Mouse (Mus musculus): ENCODE data around the gene Fgr.

Fgr gene

DNA sequence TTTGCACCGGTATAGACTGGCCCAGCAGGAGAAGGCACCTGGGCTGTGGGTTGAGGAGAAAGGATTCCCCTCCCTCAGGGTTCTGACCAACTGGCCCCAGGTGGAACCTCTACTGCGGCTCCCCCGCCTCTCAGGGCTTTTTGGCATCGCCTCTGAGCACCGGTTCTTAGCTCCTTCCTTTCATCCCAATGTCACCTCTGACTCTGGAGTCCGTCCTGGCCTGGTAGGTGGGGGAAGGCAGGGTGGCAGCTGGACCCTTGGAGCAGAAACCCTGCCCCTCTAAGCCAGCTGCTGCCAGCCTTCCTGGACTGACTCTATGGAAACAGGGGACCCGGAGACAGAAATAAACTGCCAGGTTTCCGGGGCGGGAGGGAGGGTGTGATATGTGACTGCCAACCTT, 63.4 kb downstream of the Fgr start:
- H3K4me1 ChIP-seq (replicated peaks; ENCODE audit: low read depth, low read length): peaks cover 71% of the 10 kb centered on the region
- peak overlapping the region; percentile 57 for H3K4me3 ChIP-seq (replicated peaks; ENCODE audit: low read length)
- H3K9me3 ChIP-seq (ENCODE audit: low read length): no peaks in the 10 kb centered on the region
- peaks cover 31% of the 10 kb centered on the region for H3K36me3 ChIP-seq (ENCODE audit: insufficient read depth, low read length)
- H3K27me3 ChIP-seq (ENCODE audit: insufficient read depth, low read length): no peaks in the 10 kb centered on the region
- no peak for TF ChIP-seq NANOG (IDR thresholded peaks at IDR 0.05; ENCODE audit: borderline replicate concordance, low read length)
- no peak for TF ChIP-seq POU5F1 (IDR thresholded peaks at IDR 0.05; ENCODE audit: borderline replicate concordance, low read length)
- TF ChIP-seq CTCF (conservative IDR thresholded peaks at IDR 0.05; ENCODE audit: low read length): no peak

GRCm38 (mm10) chr4:133037798-133038197, 63.9 kb downstream of the Fgr start:
- peaks cover 36% of the 10 kb centered on the region for H3K36me3 ChIP-seq (ENCODE audit: insufficient read depth, low read length)
- TF ChIP-seq CTCF (conservative IDR thresholded peaks at IDR 0.05; ENCODE audit: low read length) (no peak), POU5F1 (IDR thresholded peaks at IDR 0.05; ENCODE audit: borderline replicate concordance, low read length) (no peak), NANOG (IDR thresholded peaks at IDR 0.05; ENCODE audit: borderline replicate concordance, low read length) (no peak)
- no peaks in the 10 kb centered on the region for H3K9me3 ChIP-seq (ENCODE audit: low read length)
- no peaks in the 10 kb centered on the region for H3K27me3 ChIP-seq (ENCODE audit: insufficient read depth, low read length)
- H3K4me1 ChIP-seq (replicated peaks; ENCODE audit: low read depth, low read length): peaks cover 71% of the 10 kb centered on the region
- peak overlapping the region; percentile 92 for H3K4me3 ChIP-seq (replicated peaks; ENCODE audit: low read length)

GRCm38 (mm10) chr4:133038521-133039115, 64.7 kb downstream of the Fgr start:
- H3K27me3 ChIP-seq (ENCODE audit: insufficient read depth, low read length): no peaks in the 10 kb centered on the region
- peaks cover 44% of the 10 kb centered on the region for H3K36me3 ChIP-seq (ENCODE audit: insufficient read depth, low read length)
- peaks cover 71% of the 10 kb centered on the region for H3K4me1 ChIP-seq (replicated peaks; ENCODE audit: low read depth, low read length)
- TF ChIP-seq CTCF (conservative IDR thresholded peaks at IDR 0.05; ENCODE audit: low read length): no peak
- no peak for TF ChIP-seq NANOG (IDR thresholded peaks at IDR 0.05; ENCODE audit: borderline replicate concordance, low read length)
- TF ChIP-seq POU5F1 (IDR thresholded peaks at IDR 0.05; ENCODE audit: borderline replicate concordance, low read length): no peak
- H3K4me3 ChIP-seq (replicated peaks; ENCODE audit: low read length): peak overlapping the region; percentile 92
- H3K9me3 ChIP-seq (ENCODE audit: low read length): no peaks in the 10 kb centered on the region

DNA sequence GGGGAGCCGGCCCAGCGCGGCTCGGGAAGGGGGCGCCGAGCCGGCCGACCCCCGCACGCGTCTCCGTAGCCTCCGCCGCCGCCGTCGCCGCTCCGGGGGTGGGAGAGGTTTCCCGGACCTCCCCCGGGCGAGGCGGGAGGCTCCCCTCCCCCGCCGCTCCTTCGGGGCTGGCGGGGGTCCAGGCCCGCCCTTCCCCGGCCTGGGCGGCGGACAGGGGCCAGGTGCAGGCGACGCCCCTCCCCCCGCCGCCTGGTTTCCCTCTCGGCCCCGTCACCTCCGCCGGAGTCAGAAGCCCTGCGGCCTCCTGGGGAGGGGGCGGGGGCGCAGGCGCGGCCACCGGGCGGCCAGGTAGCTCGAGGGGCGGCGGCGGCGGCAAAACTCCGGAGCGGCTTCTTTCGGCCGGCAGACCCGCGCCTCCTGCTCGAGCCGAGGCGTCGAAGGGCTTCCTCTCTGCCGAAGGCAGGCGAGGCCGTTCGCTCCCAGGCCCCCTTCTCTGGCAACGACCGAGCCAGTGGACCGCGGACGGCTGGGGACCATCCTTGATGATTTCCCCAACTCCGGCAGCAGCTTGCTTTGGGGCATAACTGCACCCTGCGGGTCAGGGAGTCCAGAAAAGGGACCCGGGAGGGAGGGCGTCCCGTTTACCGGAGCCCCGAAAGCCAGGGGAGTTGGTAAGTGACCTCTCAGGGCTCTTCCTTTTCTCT, 65.4 kb downstream of the Fgr start:
- Histone ChIP-seq H3K36me3 (ENCODE audit: insufficient read depth, low read length) (peaks cover 49% of the 10 kb centered on the region), H3K27me3 (ENCODE audit: insufficient read depth, low read length) (no peaks in the 10 kb centered on the region), H3K4me1 (replicated peaks; ENCODE audit: low read depth, low read length) (peaks cover 72% of the 10 kb centered on the region), H3K4me3 (replicated peaks; ENCODE audit: low read length) (peak overlapping the region; percentile 92), H3K9me3 (ENCODE audit: low read length) (no peaks in the 10 kb centered on the region)
- TF ChIP-seq CTCF (conservative IDR thresholded peaks at IDR 0.05; ENCODE audit: low read length) (no peak), POU5F1 (IDR thresholded peaks at IDR 0.05; ENCODE audit: borderline replicate concordance, low read length) (no peak), NANOG (IDR thresholded peaks at IDR 0.05; ENCODE audit: borderline replicate concordance, low read length) (no peak)

DNA sequence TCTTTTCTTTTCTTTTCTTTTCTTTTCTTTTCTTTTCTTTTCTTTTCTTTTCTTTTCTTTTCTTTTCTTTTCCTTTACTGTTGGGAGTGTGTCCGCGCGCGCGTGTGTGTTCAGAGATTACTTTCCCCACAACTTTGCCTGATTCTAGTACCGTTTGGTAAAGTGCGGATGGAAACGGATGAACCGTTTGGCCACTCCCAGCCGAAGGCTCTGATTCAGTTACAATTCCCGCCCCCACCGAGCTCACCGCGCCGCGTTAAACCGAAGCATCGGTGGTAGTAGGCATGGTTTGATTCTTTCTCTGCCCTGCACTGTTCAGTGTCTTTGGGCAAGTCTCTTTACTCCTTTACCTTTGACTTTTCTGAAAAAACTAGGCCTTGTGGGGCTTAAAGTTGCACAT, 65.9 kb downstream of the Fgr start:
- peak overlapping the region; percentile 92 for H3K4me3 ChIP-seq (replicated peaks; ENCODE audit: low read length)
- TF ChIP-seq CTCF (conservative IDR thresholded peaks at IDR 0.05; ENCODE audit: low read length): no peak
- no peak for TF ChIP-seq POU5F1 (IDR thresholded peaks at IDR 0.05; ENCODE audit: borderline replicate concordance, low read length)
- no peak for TF ChIP-seq NANOG (IDR thresholded peaks at IDR 0.05; ENCODE audit: borderline replicate concordance, low read length)
- H3K4me1 ChIP-seq (replicated peaks; ENCODE audit: low read depth, low read length): peaks cover 72% of the 10 kb centered on the region
- peaks cover 49% of the 10 kb centered on the region for H3K36me3 ChIP-seq (ENCODE audit: insufficient read depth, low read length)
- H3K9me3 ChIP-seq (ENCODE audit: low read length): no peaks in the 10 kb centered on the region
- H3K27me3 ChIP-seq (ENCODE audit: insufficient read depth, low read length): no peaks in the 10 kb centered on the region

GRCm38 (mm10) chr4:133040241-133040904, 66.5 kb downstream of the Fgr start:
- H3K9me3 ChIP-seq (ENCODE audit: low read length): no peaks in the 10 kb centered on the region
- H3K4me1 ChIP-seq (replicated peaks; ENCODE audit: low read depth, low read length): peaks cover 72% of the 10 kb centered on the region
- H3K4me3 ChIP-seq (replicated peaks; ENCODE audit: low read length): peak overlapping the region; percentile 92
- H3K36me3 ChIP-seq (ENCODE audit: insufficient read depth, low read length): peaks cover 50% of the 10 kb centered on the region
- no peaks in the 10 kb centered on the region for H3K27me3 ChIP-seq (ENCODE audit: insufficient read depth, low read length)
- TF ChIP-seq POU5F1 (IDR thresholded peaks at IDR 0.05; ENCODE audit: borderline replicate concordance, low read length) (no peak), CTCF (conservative IDR thresholded peaks at IDR 0.05; ENCODE audit: low read length) (no peak), NANOG (IDR thresholded peaks at IDR 0.05; ENCODE audit: borderline replicate concordance, low read length) (no peak; the same call in 1 of the 2 replicates)

DNA sequence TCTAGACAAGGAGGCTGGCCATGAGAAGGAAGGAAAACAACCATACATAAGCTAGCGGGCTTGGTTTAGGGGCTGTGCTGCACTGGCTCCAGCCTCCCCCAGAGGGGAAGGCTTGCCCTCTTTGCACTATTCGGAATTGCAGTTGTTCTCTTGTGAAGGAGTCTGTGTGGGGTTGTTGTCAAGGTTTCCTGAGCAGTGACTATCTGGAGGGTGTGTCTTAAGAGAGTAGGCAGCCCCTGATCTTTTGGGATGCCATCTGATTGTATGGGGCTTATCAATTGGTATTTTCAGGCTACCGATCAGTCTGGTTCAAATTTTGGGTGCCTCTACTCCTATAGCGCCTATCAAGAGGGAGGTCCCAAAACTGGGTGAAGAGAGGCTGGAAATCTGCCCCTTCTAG, 68.3 kb downstream of the Fgr start:
- peaks cover 60% of the 10 kb centered on the region for H3K36me3 ChIP-seq (ENCODE audit: insufficient read depth, low read length)
- no peaks in the 10 kb centered on the region for H3K27me3 ChIP-seq (ENCODE audit: insufficient read depth, low read length)
- TF ChIP-seq NANOG (IDR thresholded peaks at IDR 0.05; ENCODE audit: borderline replicate concordance, low read length): no peak
- no peak for TF ChIP-seq POU5F1 (IDR thresholded peaks at IDR 0.05; ENCODE audit: borderline replicate concordance, low read length)
- TF ChIP-seq CTCF (conservative IDR thresholded peaks at IDR 0.05; ENCODE audit: low read length): no peak
- peak overlapping the region; percentile 92 for H3K4me3 ChIP-seq (replicated peaks; ENCODE audit: low read length)
- peaks cover 73% of the 10 kb centered on the region for H3K4me1 ChIP-seq (replicated peaks; ENCODE audit: low read depth, low read length)
- no peaks in the 10 kb centered on the region for H3K9me3 ChIP-seq (ENCODE audit: low read length)

All from E14TG2a.4 (cell line).